Mouse (Mus musculus) olfactory bulb, adult 2 months (tissue): ENCODE data around the gene Zdhhc4.

ENCODE experiments used
- CTCF ChIP-seq: fragments of 200-500 bp; IDR thresholded peaks from 2 replicates; pipeline ENCODE4 v1.5.1; 2012; ENCODE audit warnings: low read depth, mild to moderate bottlenecking, low read length, moderate library complexity; ENCODE audit not compliant: insufficient read depth
- POLR2A ChIP-seq: fragments of 200-500 bp; IDR thresholded peaks from 2 replicates; pipeline ENCODE4 v1.6.1; 2012; ENCODE audit warnings: mild to moderate bottlenecking, low read depth, low read length, moderate library complexity; ENCODE audit not compliant: insufficient read depth

GRCm38 (mm10) chr5:143359263-143359662 is 30.2 kb upstream of the Zdhhc4 start:
- TF ChIP-seq CTCF, result no peak
- no peak for TF ChIP-seq POLR2A
